Mouse (Mus musculus): ENCODE measurements around the gene Snx4. TPM values are rescaled to one million over a fixed set of nuclear protein-coding genes. Genes with fewer than 3 reads are reported as not detected.

Gene Snx4
- polyA plus RNA-seq, 1 experiment from 2014 or later, result 78.2 TPM

DNA sequence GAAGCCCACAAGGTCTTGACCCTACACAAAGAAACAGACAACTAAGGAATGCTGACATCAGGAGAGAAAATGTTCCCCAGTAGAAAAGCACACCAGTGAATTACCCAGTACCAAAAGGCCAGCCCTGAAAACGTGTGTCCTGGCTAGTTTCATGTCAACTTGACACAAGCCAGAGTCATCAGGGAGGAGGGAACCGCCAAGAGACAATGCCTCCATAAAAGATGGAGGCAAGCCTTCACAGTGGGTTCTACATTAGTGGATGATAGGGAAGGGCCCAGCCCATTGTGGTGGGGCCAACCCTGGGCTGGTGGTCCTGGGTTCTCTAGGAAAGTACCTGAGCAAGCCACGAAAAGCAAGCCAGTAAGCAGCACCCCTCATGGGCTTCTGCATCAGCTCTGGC lies 95.1 kb downstream of the Snx4 start:
- Histone ChIP-seq H3K4me3 (replicated peaks) (no peak overlapping the region), H3K9ac (replicated peaks) (no peak overlapping the region), H3K4me1 (replicated peaks) (peaks cover 8% of the 10 kb centered on the region), H3K9me3 (no peaks in the 10 kb centered on the region), H3K36me3 (no peaks in the 10 kb centered on the region), H3K4me2 (replicated peaks) (no peak overlapping the region), H3K27ac (no peak overlapping the region), H3K27me3 (no peaks in the 10 kb centered on the region)
- 71% methylated on average over 3 of the region's 3 CpGs for WGBS
- ATAC-seq, result no peak

DNA sequence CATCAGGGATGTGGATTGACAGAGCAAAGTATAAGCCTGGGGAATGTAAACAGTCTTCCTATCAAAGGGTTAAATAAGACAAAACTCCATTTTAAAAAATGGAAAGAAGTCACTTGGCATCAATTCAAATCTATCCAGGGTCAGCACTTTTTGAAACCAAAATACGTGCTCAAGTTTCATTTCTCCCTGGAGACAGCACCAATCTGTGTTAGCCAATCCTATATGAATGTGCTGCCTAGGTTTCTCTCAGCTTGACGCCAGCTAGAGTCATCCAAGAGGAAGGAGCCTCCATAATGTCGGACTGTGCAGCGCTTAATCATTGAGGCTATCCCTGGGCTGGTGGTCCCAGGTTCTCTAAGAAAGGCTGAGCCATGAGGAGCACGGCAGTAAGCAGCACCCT lies 95.9 kb downstream of the Snx4 start:
- Histone ChIP-seq H3K27me3 (no peaks in the 10 kb centered on the region), H3K9ac (replicated peaks) (no peak overlapping the region), H3K4me2 (replicated peaks) (no peak overlapping the region), H3K9me3 (no peaks in the 10 kb centered on the region), H3K4me1 (replicated peaks) (peaks cover 8% of the 10 kb centered on the region), H3K36me3 (no peaks in the 10 kb centered on the region), H3K4me3 (replicated peaks) (no peak overlapping the region), H3K27ac (no peak overlapping the region)
- no peak for ATAC-seq
- 77% methylated on average over 5 of the region's 5 CpGs for WGBS

Other genes starting within 250 kb of the Snx4 start
- 5.7 and 5.9 TPM in 2 replicates for gene Iqcg, start 195.2 kb upstream of the Snx4 start, polyA plus RNA-seq (2015; fragmentation: Nextera tagmentation; extraction: Ambion mirVana)
- gene Rpl35a, start 195.0 kb upstream of the Snx4 start, polyA plus RNA-seq (2015; fragmentation: Nextera tagmentation; extraction: Ambion mirVana), result 592 and 613 TPM in 2 replicates
- gene Lmln, start 188.9 kb upstream of the Snx4 start, polyA plus RNA-seq (2015; fragmentation: Nextera tagmentation; extraction: Ambion mirVana), result 4.4 and 5.3 TPM in 2 replicates
- gene Osbpl11, start 66.4 kb upstream of the Snx4 start, polyA plus RNA-seq (2015; fragmentation: Nextera tagmentation; extraction: Ambion mirVana), result 16.8 and 19.8 TPM in 2 replicates
- 55.4 and 55.8 TPM in 2 replicates for gene Zfp148, start 129.4 kb downstream of the Snx4 start, polyA plus RNA-seq (2015; fragmentation: Nextera tagmentation; extraction: Ambion mirVana)

All from midbrain, embryonic 13.5 days (tissue).